Mouse (Mus musculus): ENCODE data around the gene Nhlrc1.

Gene Nhlrc1

GRCm38 (mm10) chr13:47001590-47001989, 13.1 kb downstream of the Nhlrc1 start:
- DNase-seq (ENCODE audit: low spot score), result no peak

- no peak for DNase-seq (ENCODE audit: low spot score)
These were observed 15.2 kb downstream of the Nhlrc1 start for GRCm38 (mm10) chr13:46999498-46999897.

- no peak for DNase-seq (ENCODE audit: low spot score)
These were observed 17.3 kb downstream of the Nhlrc1 start for GRCm38 (mm10) chr13:46997355-46997754.

GRCm38 (mm10) chr13:46993274-46993551, 21.4 kb downstream of the Nhlrc1 start:
- DNase-seq (ENCODE audit: low spot score), result no peak

- DNase-seq (ENCODE audit: low spot score), result no peak
These were observed 22.0 kb downstream of the Nhlrc1 start for GRCm38 (mm10) chr13:46992516-46993273.

- no peak for DNase-seq (ENCODE audit: low spot score)
These were observed 24.2 kb downstream of the Nhlrc1 start for GRCm38 (mm10) chr13:46990376-46991011.

GRCm38 (mm10) chr13:46987941-46988340, 26.7 kb downstream of the Nhlrc1 start:
- no peak for DNase-seq (ENCODE audit: low spot score)

GRCm38 (mm10) chr13:46986208-46986607, 28.4 kb downstream of the Nhlrc1 start:
- no peak for DNase-seq (ENCODE audit: low spot score)

GRCm38 (mm10) chr13:46983878-46984277, 30.8 kb downstream of the Nhlrc1 start:
- no peak for DNase-seq (ENCODE audit: low spot score)

- peak; percentile 66 for DNase-seq (ENCODE audit: low spot score)
These were observed 34.7 kb downstream of the Nhlrc1 start for GRCm38 (mm10) chr13:46979836-46980490.

GRCm38 (mm10) chr13:46976532-46976931, 38.1 kb downstream of the Nhlrc1 start:
- DNase-seq (ENCODE audit: low spot score), result no peak

GRCm38 (mm10) chr13:46975930-46976329, 38.7 kb downstream of the Nhlrc1 start:
- DNase-seq (ENCODE audit: low spot score), result no peak

GRCm38 (mm10) chr13:46975031-46975551, 39.6 kb downstream of the Nhlrc1 start:
- no peak for DNase-seq (ENCODE audit: low spot score)

GRCm38 (mm10) chr13:46970286-46970945, 44.2 kb downstream of the Nhlrc1 start:
- no peak for DNase-seq (ENCODE audit: low spot score)

- DNase-seq (ENCODE audit: low spot score), result no peak
These were observed 46.0 kb downstream of the Nhlrc1 start for GRCm38 (mm10) chr13:46968626-46969025.

- no peak for DNase-seq (ENCODE audit: low spot score)
These were observed 47.3 kb downstream of the Nhlrc1 start for GRCm38 (mm10) chr13:46967308-46967707.

Measured in testis, postnatal 14 days (tissue).